Mouse (Mus musculus) megakaryocyte, embryonic 14.5 days (primary cell): Measurements from ENCODE around the gene Rps16. TPM values are rescaled to one million over a fixed set of nuclear protein-coding genes. Genes with fewer than 3 reads are reported as not detected.

Experiments used
- H3K27me3 ChIP-seq: replicated peaks from 2 replicates; pipeline ENCODE3; 2012; ENCODE audit warnings: inconsistent platforms
- H3K36me3 ChIP-seq: replicated peaks from 2 replicates; pipeline ENCODE3; 2012; ENCODE audit warnings: low read length, inconsistent platforms, mixed read lengths
- H3K4me1 ChIP-seq: 2 replicates; pipeline ENCODE4 v1.6.1; 2012; ENCODE audit warnings: inconsistent platforms
- H3K4me3 ChIP-seq: replicated peaks from 2 replicates; pipeline ENCODE3; 2012; ENCODE audit warnings: moderate library complexity, mild to moderate bottlenecking, inconsistent platforms
- H3K9me3 ChIP-seq: 2 replicates; pipeline ENCODE4 v1.6.1; 2012; ENCODE audit warnings: inconsistent platforms
- FLI1 ChIP-seq: IDR thresholded peaks from 2 replicates; pipeline ENCODE4 v1.6.1; 2012; ENCODE audit warnings: low read length, inconsistent platforms, mixed read lengths
- GATA1 ChIP-seq: IDR thresholded peaks from 3 replicates; pipeline ENCODE4 v1.6.1; 2012; ENCODE audit warnings: mixed read lengths, low read length, inconsistent platforms, borderline replicate concordance
- polyA plus RNA-seq: library from polyadenylated mRNA; stranded (reverse); fragments of >175 nt; gene quantifications from 2 replicates; pipeline ENCODE4 v1.2.3, GENCODE M21; 2012; ENCODE audit warnings: low replicate concordance; ENCODE audit not compliant: insufficient read depth

The Rps16 gene
- polyA plus RNA-seq, 1 experiment, result 2,789 TPM

GRCm38 (mm10) chr7:28358431-28358830 lies 8.0 kb downstream of the Rps16 start:
- peaks cover 19% of the 10 kb centered on the region for H3K27me3 ChIP-seq
- H3K4me3 ChIP-seq, result no peak overlapping the region
- no peaks in the 10 kb centered on the region for H3K9me3 ChIP-seq
- H3K4me1 ChIP-seq, result peaks cover 35% of the 10 kb centered on the region
- TF ChIP-seq GATA1 (no peak), FLI1 (no peak)
- peaks cover 53% of the 10 kb centered on the region for H3K36me3 ChIP-seq

- no peaks in the 10 kb centered on the region for H3K9me3 ChIP-seq
- no peak overlapping the region for H3K4me3 ChIP-seq
- H3K36me3 ChIP-seq, result peaks cover 50% of the 10 kb centered on the region
- H3K4me1 ChIP-seq, result peaks cover 34% of the 10 kb centered on the region
- no peak for TF ChIP-seq GATA1
- no peak for TF ChIP-seq FLI1
- peaks cover 24% of the 10 kb centered on the region for H3K27me3 ChIP-seq
These were observed 9.4 kb downstream of the Rps16 start for GRCm38 (mm10) chr7:28359854-28360253.

- H3K27me3 ChIP-seq, result peaks cover 29% of the 10 kb centered on the region
These were observed 9.8 kb downstream of the Rps16 start for GRCm38 (mm10) chr7:28360291-28360690.

GRCm38 (mm10) chr7:28361647-28362341 lies 11.3 kb downstream of the Rps16 start:
- no peak overlapping the region for H3K4me3 ChIP-seq
- H3K36me3 ChIP-seq, result peaks cover 53% of the 10 kb centered on the region
- peaks cover 34% of the 10 kb centered on the region for H3K4me1 ChIP-seq
- TF ChIP-seq GATA1 (no peak), FLI1 (no peak)
- no peaks in the 10 kb centered on the region for H3K9me3 ChIP-seq
- peaks cover 34% of the 10 kb centered on the region for H3K27me3 ChIP-seq

More at GRCm38 (mm10) chr7:28360291-28360690, 9.8 kb downstream of the Rps16 start:
- H3K9me3 ChIP-seq, result no peaks in the 10 kb centered on the region
- peaks cover 34% of the 10 kb centered on the region for H3K4me1 ChIP-seq
- H3K36me3 ChIP-seq, result peaks cover 49% of the 10 kb centered on the region
- no peak overlapping the region for H3K4me3 ChIP-seq
- no peak for TF ChIP-seq FLI1
- TF ChIP-seq GATA1, result no peak

GRCm38 (mm10) chr7:28362441-28363060 lies 12.1 kb downstream of the Rps16 start:
- Histone ChIP-seq H3K27me3 (peaks cover 33% of the 10 kb centered on the region), H3K4me1 (peaks cover 27% of the 10 kb centered on the region), H3K4me3 (no peak overlapping the region), H3K36me3 (peaks cover 61% of the 10 kb centered on the region), H3K9me3 (no peaks in the 10 kb centered on the region)
- no peak for TF ChIP-seq GATA1
- no peak for TF ChIP-seq FLI1

- H3K9me3 ChIP-seq, result no peaks in the 10 kb centered on the region
- no peak overlapping the region for H3K4me3 ChIP-seq
- H3K27me3 ChIP-seq, result peaks cover 49% of the 10 kb centered on the region
- peaks cover 42% of the 10 kb centered on the region for H3K4me1 ChIP-seq
- H3K36me3 ChIP-seq, result peaks cover 52% of the 10 kb centered on the region
- TF ChIP-seq FLI1 (no peak), GATA1 (no peak)
These were observed 17.3 kb downstream of the Rps16 start for GRCm38 (mm10) chr7:28367663-28368275.

GRCm38 (mm10) chr7:28368276-28368920 lies 17.9 kb downstream of the Rps16 start:
- Histone ChIP-seq H3K4me3 (no peak overlapping the region), H3K9me3 (no peaks in the 10 kb centered on the region), H3K36me3 (peaks cover 51% of the 10 kb centered on the region), H3K4me1 (peaks cover 42% of the 10 kb centered on the region), H3K27me3 (peaks cover 48% of the 10 kb centered on the region)
- TF ChIP-seq FLI1 (no peak), GATA1 (no peak)

GRCm38 (mm10) chr7:28370051-28370450 lies 19.6 kb downstream of the Rps16 start:
- TF ChIP-seq GATA1, result no peak
- TF ChIP-seq FLI1, result no peak
- H3K4me3 ChIP-seq, result peak overlapping the region; percentile 62
- peaks cover 38% of the 10 kb centered on the region for H3K36me3 ChIP-seq
- peaks cover 41% of the 10 kb centered on the region for H3K27me3 ChIP-seq
- no peaks in the 10 kb centered on the region for H3K9me3 ChIP-seq
- H3K4me1 ChIP-seq, result peaks cover 55% of the 10 kb centered on the region

GRCm38 (mm10) chr7:28370977-28371513 lies 20.6 kb downstream of the Rps16 start:
- Histone ChIP-seq H3K4me1 (peaks cover 61% of the 10 kb centered on the region), H3K27me3 (peaks cover 36% of the 10 kb centered on the region), H3K9me3 (no peaks in the 10 kb centered on the region), H3K36me3 (peaks cover 37% of the 10 kb centered on the region), H3K4me3 (peak overlapping the region; percentile 94)
- no peak for TF ChIP-seq FLI1
- no peak for TF ChIP-seq GATA1
